Mouse (Mus musculus) hindbrain, postnatal 0 days (tissue): ENCODE measurements around the gene Qpctl. TPM values are rescaled to one million over a fixed set of nuclear protein-coding genes. Genes with fewer than 3 reads are reported as not detected.
A peak's percentile ranks its signal among the peaks of the same experiment; 100 is the strongest.

ENCODE experiments used
- ATAC-seq: fragments of 200-750 bp; cut with Nextera tagmentation; 2 replicates; pipeline ENCODE4 v1.8.0; 2017; ENCODE audit warnings: mild to moderate bottlenecking, moderate TSS enrichment, moderate library complexity
- DNase-seq: peaks from one replicate; pipeline ENCODE4 v3.0.0-alpha.2; 2015; ENCODE audit warnings: low spot score
- H3K27ac ChIP-seq: fragments of 300-500 bp; sonication (generic); 2 replicates; pipeline ENCODE4 v1.5.1; 2014; ENCODE audit warnings: mild to moderate bottlenecking
- H3K27me3 ChIP-seq: fragments of 300-500 bp; sonication (generic); 2 replicates; pipeline ENCODE4 v1.6.1; 2014; ENCODE audit warnings: low read length, mixed read lengths; ENCODE audit not compliant: insufficient read depth
- H3K36me3 ChIP-seq: fragments of 300-500 bp; sonication (generic); 2 replicates; pipeline ENCODE4 v1.6.1; 2014; ENCODE audit warnings: low read length, mixed read lengths; ENCODE audit not compliant: insufficient read depth
- H3K4me1 ChIP-seq: fragments of 300-500 bp; sonication (generic); 2 replicates; pipeline ENCODE4 v1.6.1; 2014; ENCODE audit warnings: antibody characterized with exemption, low read length, mixed read lengths; ENCODE audit not compliant: insufficient read depth
- H3K4me2 ChIP-seq: fragments of 300-500 bp; sonication (generic); 2 replicates; pipeline ENCODE4 v1.6.1; 2014; ENCODE audit warnings: low read depth, mild to moderate bottlenecking, low read length, moderate library complexity, mixed read lengths
- H3K4me3 ChIP-seq: fragments of 300-500 bp; sonication (generic); 2 replicates; pipeline ENCODE4 v1.5.1; 2014; ENCODE audit warnings: low read length
- H3K9ac ChIP-seq: fragments of 300-500 bp; sonication (generic); replicated peaks from 2 replicates; pipeline ENCODE4 v1.6.1; 2014; ENCODE audit warnings: mild to moderate bottlenecking, low read length, moderate library complexity, mixed read lengths
- H3K9me3 ChIP-seq: fragments of 300-500 bp; sonication (generic); 2 replicates; pipeline ENCODE4 v1.6.1; 2016; ENCODE audit warnings: low read length, mixed read lengths
- CTCF ChIP-seq: IDR thresholded peaks from 2 replicates; pipeline ENCODE4 v1.5.1; 2016; ENCODE audit warnings: antibody characterized with exemption, control low read depth, low read depth
- WGBS: fragments of 180-500 bp; shearing (Covaris S2); extraction: QIAGEN DNeasy Blood & Tissue Kit; methylation state at CpG from one replicate; pipeline ENCODE4 v1.1.7; 2014; 5-methylcytosine and 5-hydroxymethylcytosine counted together
- polyA plus RNA-seq: library from polyadenylated mRNA; unstranded; fragments of >200 nt; fragmentation: Nextera tagmentation; extraction: Ambion mirVana; gene quantifications from 2 replicates; pipeline ENCODE4 v1.2.1, GENCODE M21; 2015
- total RNA-seq: library from RNA; depleted of rRNA; stranded (reverse); fragments of >200 nt; gene quantifications from 2 replicates; pipeline ENCODE4 v1.2.3, GENCODE M21; 2014

The Qpctl gene
- total and polyA plus RNA-seq, 2 experiments from 2014 or later, result 17.3 to 24.7 TPM

- TF ChIP-seq CTCF, result no peak
- no peak overlapping the region for H3K27ac ChIP-seq
- ATAC-seq (no peak), DNase-seq (no peak)
- H3K4me2 ChIP-seq, result peak overlapping the region; percentile 54
- H3K36me3 ChIP-seq, result peaks cover 6% of the 10 kb centered on the region; the same call in 1 of the 2 replicates
- 0 out of 2 replicates have a peak, but pooled peaks cover 5% of the 10 kb centered on the region for H3K27me3 ChIP-seq
- H3K9ac ChIP-seq, result peak overlapping the region; percentile 25; the same call in 1 of the 2 replicates
- H3K9me3 ChIP-seq, result no peaks in the 10 kb centered on the region
- peaks cover 10% of the 10 kb centered on the region; the same call in 1 of the 2 replicates for H3K4me1 ChIP-seq
- H3K4me3 ChIP-seq, result peak overlapping the region; percentile 29
- 7% methylated on average over 26 of the region's 27 CpGs for WGBS
Measured at GRCm38 (mm10) chr7:19180862-19181429, 31.9 kb upstream of the Qpctl start.

GRCm38 (mm10) chr7:19179936-19180335 is 30.8 kb upstream of the Qpctl start:
- no peaks in the 10 kb centered on the region for H3K9me3 ChIP-seq

GRCm38 (mm10) chr7:19179173-19179572 is 30.1 kb upstream of the Qpctl start:
- Histone ChIP-seq H3K9ac (peak overlapping the region; percentile 21; the same call in 1 of the 2 replicates), H3K9me3 (no peaks in the 10 kb centered on the region), H3K27ac (no peak overlapping the region), H3K4me1 (peaks cover 5% of the 10 kb centered on the region; the same call in 1 of the 2 replicates), H3K4me3 (peak overlapping the region; percentile 63), H3K36me3 (peaks cover 6% of the 10 kb centered on the region; the same call in 1 of the 2 replicates), H3K27me3 (0 out of 2 replicates have a peak, but pooled peaks cover 5% of the 10 kb centered on the region), H3K4me2 (peak overlapping the region; percentile 63)
- no peak for ATAC-seq
- DNase-seq, result peak; percentile 88
- 2% methylated on average over 32 of the region's 32 CpGs for WGBS
- peak; percentile 77 for TF ChIP-seq CTCF

More at GRCm38 (mm10) chr7:19179936-19180335, 30.8 kb upstream of the Qpctl start:
- TF ChIP-seq CTCF, result no peak
- Histone ChIP-seq H3K4me2 (no peak overlapping the region), H3K36me3 (peaks cover 6% of the 10 kb centered on the region; the same call in 1 of the 2 replicates), H3K4me3 (peak overlapping the region; percentile 63; the same call in 1 of the 2 replicates), H3K4me1 (peaks cover 10% of the 10 kb centered on the region; the same call in 1 of the 2 replicates), H3K9ac (peak overlapping the region; percentile 21; the same call in 1 of the 2 replicates), H3K27ac (no peak overlapping the region), H3K27me3 (0 out of 2 replicates have a peak, but pooled peaks cover 5% of the 10 kb centered on the region)
- ATAC-seq, result no peak
- 48% methylated on average over 6 of the region's 6 CpGs for whole genome bisulfite sequencing
- DNase-seq, result no peak

- H3K9ac ChIP-seq, result peak overlapping the region; percentile 1; the same call in 1 of the 2 replicates
- H3K36me3 ChIP-seq, result peaks cover 6% of the 10 kb centered on the region; the same call in 1 of the 2 replicates
- peaks cover 5% of the 10 kb centered on the region; the same call in 1 of the 2 replicates for H3K4me1 ChIP-seq
- no peak overlapping the region for H3K27ac ChIP-seq
- no peaks in the 10 kb centered on the region for H3K9me3 ChIP-seq
- peak overlapping the region; percentile 63 for H3K4me2 ChIP-seq
- ATAC-seq, result no peak
- 6% methylated on average over 27 of the region's 27 CpGs for WGBS
- peak; percentile 81 for DNase-seq
- 0 out of 2 replicates have a peak, but pooled peaks cover 5% of the 10 kb centered on the region for H3K27me3 ChIP-seq
- H3K4me3 ChIP-seq, result peak overlapping the region; percentile 63
- peak; percentile 87 for TF ChIP-seq CTCF
Measured at GRCm38 (mm10) chr7:19178443-19179092, 29.5 kb upstream of the Qpctl start.

- WGBS, result 10% methylated on average over 17 of the region's 18 CpGs
- no peak for TF ChIP-seq CTCF
- Histone ChIP-seq H3K4me3 (peak overlapping the region; percentile 63), H3K9ac (0 out of 2 replicates have a peak overlapping the region, but pooled peaks have one; percentile 1), H3K4me1 (peaks cover 5% of the 10 kb centered on the region; the same call in 1 of the 2 replicates), H3K27ac (no peak overlapping the region), H3K36me3 (peaks cover 6% of the 10 kb centered on the region; the same call in 1 of the 2 replicates), H3K4me2 (peak overlapping the region; percentile 63), H3K9me3 (no peaks in the 10 kb centered on the region), H3K27me3 (0 out of 2 replicates have a peak, but pooled peaks cover 5% of the 10 kb centered on the region)
- DNase-seq (no peak), ATAC-seq (no peak)
Measured at GRCm38 (mm10) chr7:19178035-19178434, 28.9 kb upstream of the Qpctl start.

- Histone ChIP-seq H3K4me3 (peak overlapping the region; percentile 63), H3K9ac (peak overlapping the region; percentile 70), H3K27me3 (0 out of 2 replicates have a peak, but pooled peaks cover 5% of the 10 kb centered on the region), H3K4me1 (peaks cover 5% of the 10 kb centered on the region; the same call in 1 of the 2 replicates), H3K4me2 (peak overlapping the region; percentile 63), H3K27ac (no peak overlapping the region), H3K36me3 (peaks cover 3% of the 10 kb centered on the region; the same call in 1 of the 2 replicates), H3K9me3 (no peaks in the 10 kb centered on the region)
- no peak for TF ChIP-seq CTCF
- WGBS, result 66% methylated on average over 7 of the region's 7 CpGs
- ATAC-seq (no peak), DNase-seq (no peak)
Measured at GRCm38 (mm10) chr7:19177216-19177615, 28.1 kb upstream of the Qpctl start.
